Mouse (Mus musculus) myocyte (in vitro differentiated cells): ENCODE measurements around the gene Kif19a.

Source experiments
- POLR2A ChIP-seq: IDR thresholded peaks from one replicate; pipeline ENCODE4 v1.6.1; 2011; ENCODE audit warnings: low read depth, mild to moderate bottlenecking, control low read depth, moderate library complexity; ENCODE audit not compliant: insufficient read length
- POLR2AphosphoS2 ChIP-seq: IDR thresholded peaks from one replicate; pipeline ENCODE4 v1.6.1; 2011; ENCODE audit warnings: low read depth, control low read depth; ENCODE audit not compliant: insufficient read length
- USF1 ChIP-seq: IDR thresholded peaks from one replicate; pipeline ENCODE4 v1.6.1; 2011; ENCODE audit warnings: low read depth, mild to moderate bottlenecking, control low read depth, moderate library complexity

DNA sequence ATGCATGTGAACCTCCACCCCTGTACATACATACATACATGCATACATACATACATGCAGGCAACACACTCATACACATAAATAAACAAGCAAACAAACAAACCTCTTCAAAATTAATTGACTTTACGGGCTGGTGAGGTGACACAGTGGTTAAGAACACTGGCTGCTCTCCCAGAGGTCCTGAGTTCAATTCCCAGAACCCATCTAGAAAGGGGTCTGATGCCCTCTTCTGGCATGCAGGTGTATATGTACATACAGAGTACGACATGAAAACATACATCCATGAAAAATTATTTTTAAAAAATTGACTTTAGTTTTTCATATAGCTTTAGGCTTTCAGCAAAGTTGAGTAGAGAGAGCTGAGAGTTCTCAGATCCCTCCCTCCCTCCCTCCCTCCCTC, 29.1 kb upstream of the Kif19a start:
- TF ChIP-seq POLR2A (no peak), POLR2AphosphoS2 (no peak), USF1 (no peak)
